Mouse (Mus musculus) R1 (cell line): ENCODE data around the gene Rapgef1.
A peak's percentile ranks its signal among the peaks of the same experiment; 100 is the strongest.
"Not testable (repeated sequence)": the region's sequence is repeated elsewhere in the genome, so short reads cannot be mapped to it uniquely, and the experiment has no call there.

Source experiments
- DNase-seq: peaks from one replicate; pipeline ENCODE4 v3.0.0-alpha.2; 2018; ENCODE audit warnings: low read depth, low spot score

Rapgef1 gene

DNA sequence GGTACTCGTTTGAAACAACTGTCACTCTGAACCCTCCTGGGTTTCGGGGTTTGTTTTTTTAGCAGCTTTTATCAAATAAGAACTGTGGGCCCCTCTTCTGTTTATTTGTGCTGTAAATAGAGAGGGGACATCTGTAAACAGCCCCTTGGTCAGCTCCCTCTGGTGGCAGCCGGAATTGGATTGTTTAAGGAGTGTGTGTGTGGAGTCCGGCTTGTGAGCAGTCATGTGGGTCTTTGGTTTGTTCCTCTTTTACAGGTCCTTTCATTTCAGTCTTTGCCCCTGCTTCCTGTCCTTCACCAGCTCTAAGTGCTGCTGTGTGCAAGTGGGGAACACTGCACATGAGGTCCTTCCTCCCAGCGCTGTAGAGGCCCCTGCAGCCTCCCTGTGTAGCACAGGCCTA, 119.8 kb downstream of the Rapgef1 start:
- DNase-seq: no peak

DNA sequence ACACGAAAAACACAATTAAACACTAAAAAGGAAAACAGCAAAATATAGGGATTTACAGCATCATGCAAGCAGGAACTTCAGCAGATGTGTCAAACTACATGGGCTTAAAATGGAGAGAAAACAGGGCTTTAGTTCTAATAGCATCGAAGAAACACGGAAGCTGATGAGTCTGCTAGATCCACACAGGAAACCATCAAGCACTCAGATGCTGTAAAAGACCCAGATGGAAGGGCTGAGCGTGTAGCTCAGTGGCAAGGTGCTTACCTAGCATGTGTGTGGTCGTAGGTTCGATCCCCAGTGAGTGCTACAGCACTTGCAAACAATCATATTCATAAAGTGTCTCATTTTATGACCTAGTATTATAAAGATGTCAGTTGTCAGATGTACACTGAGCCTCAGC, 121.7 kb downstream of the Rapgef1 start:
- DNase-seq: no peak

DNA sequence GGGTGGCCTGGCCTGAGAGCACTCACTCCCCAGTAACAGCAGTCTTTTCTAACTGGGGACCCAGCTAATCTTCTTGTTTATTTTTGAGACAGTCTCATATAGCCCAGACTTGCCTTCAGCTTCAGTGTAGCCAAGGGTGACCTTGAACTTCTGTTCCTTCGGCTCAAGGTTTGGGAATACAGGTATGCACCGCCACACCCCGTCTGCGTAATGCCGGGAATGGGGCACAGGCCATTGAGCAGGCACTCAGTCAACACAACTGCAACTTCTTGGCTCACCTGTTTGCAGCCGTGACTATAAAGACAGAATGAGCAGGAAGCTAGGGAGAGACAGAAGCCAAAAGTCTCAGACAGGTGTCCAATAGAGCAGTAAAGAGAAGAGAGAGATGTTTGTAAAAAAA, 124.7 kb downstream of the Rapgef1 start:
- peak; percentile 63 for DNase-seq

DNA sequence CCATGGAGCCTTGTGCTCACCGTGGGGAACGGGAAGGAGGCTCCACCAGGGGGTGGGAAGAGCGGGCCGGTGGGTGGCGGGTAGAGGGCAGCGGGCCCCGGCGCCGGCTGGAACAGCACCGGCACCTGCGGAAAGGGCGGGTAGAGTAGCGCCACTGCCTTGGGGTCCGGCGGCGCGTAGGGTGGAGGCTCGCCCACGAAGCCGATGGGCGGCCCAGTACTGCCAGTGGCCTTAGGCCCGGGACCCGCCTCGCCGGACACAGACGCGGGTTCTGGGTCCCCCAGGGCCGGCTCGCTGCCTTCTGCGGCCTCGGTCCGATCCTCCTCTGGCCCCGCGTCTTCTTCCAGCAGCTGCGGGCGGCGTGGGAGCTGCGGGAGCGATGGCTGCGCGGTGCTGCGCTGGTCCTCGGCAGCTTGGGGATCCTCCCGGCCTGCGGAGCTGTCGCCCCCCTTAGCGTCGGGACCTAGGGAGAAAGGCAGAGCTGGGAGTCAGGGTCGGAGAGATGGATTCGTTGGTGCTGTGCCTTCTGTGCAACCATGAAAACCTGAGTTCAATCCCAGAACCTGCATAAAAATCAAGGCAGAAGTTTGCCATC, 127.8 kb downstream of the Rapgef1 start:
- no peak for DNase-seq

DNA sequence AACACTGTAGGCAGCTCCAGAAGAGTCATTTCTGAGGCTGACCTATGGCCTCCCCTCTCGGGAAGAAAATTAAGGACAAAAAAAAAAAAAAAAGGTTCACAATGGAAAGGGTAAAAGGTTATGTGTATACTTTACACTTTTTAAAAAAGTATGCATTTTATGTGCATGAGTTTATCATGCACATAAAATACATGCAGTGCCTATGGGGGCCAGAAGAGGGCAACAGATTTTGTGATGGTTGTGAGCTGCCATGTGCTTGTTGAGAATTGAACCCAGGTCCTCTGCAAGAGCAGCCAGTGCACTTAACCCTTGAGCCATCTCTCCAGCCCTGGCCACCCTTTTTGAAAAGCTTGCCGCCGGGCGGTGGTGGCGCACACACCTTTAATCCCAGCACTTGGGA, 128.3 kb downstream of the Rapgef1 start:
- peak; percentile 61 for DNase-seq

DNA sequence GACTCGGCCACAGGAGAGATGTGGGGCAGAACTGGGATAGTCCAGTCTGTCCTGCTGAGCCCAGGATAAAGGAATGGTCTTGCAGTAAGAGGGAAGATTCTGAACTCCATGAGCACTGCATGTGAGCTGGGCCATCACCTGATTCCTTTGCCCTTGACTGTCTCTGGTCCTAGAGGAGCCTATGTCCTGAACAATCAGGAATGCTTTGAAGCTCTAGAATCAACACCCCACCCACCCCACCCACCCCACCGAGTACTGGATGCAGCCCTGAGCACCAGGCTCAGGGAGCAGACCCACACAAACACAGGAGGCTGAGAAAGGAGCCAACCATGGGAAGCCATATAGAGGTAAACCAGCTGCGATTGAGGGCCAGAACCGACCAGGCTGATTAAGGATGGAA, 129.0 kb downstream of the Rapgef1 start:
- DNase-seq: peak; percentile 52

DNA sequence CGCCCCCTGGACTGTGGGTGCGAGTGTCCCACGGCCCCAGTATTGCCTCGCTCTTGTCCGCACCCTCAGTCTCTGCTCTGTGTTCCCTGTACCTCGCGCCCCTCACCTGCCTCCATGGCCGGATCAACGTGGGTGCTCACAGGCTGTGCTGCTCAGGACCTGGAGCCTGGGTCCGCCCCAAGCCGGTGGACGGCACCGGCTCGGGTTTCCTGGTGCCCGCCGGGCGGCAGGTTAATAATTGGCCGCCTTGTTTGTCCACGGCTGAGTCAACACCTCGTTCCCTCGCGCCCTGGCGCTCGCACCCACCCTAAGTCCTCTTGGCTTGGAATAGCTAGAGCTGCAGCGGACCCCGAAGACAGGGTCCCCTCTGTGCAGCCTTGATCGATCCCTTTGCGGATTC, 132.0 kb downstream of the Rapgef1 start, which contains the start of gene Gm13420:
Gene Gm13420 (minus strand): TSS at position 189 of the 400 bp plus-strand sequence.
- DNase-seq: no peak

DNA sequence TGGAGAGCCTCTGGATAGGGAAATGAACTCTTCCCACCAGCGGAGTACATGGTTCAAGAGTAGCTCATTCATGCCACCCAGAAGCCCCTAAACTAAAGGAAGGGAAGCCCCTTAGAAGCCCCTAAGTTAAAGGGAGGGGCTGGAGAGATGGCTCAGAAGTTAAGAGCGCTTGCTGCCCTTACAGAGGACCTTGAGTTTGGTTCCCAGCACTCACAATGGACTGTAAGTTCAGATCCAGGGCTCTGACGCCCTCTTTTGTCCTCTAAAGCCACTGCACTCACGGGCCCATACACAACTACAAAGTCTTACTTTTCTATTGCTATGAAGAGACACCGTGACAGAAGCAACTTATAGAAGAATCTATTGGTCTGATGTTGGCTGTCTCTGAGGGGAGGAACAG, 132.9 kb downstream of the Rapgef1 start:
- DNase-seq: peak; percentile 57

DNA sequence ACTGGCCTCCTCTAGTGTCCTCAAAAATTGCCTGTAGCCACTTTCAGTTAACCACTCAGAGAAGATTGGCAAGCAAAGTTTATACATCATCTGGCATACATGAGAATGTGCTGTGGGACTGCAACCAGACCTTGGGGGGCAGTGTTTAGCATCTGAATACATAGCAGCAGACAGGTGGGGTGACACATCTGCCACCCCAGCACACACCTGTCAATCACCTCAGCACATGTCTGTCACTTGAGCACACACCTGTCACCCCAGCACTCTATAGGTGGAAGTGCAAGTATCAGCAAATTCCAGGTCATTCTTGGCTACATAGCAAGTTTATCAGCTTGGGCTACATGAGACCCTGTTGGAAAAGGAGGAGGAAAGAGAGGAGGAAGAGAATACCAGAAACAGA, 136.2 kb downstream of the Rapgef1 start:
- no peak for DNase-seq

DNA sequence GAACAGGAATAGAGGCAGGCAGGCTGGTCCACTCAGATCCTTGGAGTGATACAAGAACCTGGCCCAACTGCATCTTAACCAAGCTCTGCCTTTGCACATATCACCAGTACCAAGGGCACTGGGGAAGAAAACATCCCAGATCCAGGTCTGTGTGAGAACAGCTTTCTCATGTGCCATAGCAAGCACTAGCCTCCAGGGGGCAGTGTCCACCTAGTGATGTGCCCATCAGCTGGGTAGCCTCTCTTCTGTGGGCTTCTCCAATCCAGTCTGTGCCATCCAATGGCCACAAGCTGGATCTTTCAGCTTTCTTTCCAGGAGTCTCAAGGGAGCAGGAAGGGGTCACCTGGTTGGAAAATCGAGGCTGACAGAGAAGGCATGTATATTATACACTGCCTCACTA, 145.3 kb downstream of the Rapgef1 start:
- peak; percentile 62 for DNase-seq

DNA sequence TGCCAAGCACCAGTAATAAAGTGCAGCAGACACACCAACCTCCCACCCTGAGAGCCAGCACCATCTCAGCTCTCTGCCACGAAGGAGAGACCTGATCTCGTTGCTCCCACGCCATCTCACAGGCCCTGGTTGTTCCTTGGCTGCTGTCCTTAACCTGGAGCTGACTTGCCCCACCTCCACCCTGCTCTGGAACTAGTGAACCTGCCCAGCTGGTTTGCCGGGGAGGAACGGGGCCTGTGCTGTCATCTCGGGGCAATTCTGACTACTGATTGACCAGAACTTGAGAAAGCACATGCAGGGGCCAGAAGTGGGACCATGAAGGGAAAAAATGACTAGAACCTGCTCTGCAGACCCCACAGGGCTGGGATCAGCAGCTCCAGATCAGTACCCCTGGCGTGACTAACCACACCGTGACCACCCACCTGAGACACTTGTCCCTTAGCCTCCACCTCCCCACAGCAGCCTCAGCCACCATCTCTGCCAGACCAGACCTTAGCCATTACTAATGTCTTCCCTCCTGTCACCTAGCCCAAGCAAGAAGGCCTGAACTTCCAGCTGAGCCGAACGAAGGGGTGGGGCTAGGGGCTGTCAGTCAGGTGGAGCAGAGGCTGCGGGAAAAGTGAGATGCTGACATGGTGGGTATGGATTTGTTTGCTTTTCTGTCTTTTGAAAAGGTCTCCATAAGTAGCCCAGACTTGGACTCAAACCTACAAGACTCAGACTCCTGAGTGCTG, 148.6 kb downstream of the Rapgef1 start:
- DNase-seq: no peak

DNA sequence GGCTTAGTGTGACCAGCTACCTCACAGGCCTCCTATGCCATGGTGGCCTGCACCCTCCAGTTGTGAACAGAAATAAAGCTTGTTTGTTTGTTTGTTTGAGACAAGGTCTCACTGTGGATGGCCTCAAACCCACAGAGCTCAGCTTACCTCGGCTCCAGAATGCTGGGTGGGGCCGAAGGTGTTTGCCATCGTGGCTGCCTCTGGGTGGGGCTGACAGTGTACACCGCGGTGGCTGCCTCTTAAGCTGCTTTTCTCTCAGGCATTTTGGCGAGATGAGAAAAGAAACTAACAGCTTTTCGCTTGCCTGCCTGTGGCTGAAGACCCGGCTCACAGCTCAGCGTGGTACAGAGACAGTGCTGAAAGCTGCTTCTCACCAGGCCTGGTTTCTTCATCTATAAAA, 149.4 kb downstream of the Rapgef1 start:
- no peak for DNase-seq

DNA sequence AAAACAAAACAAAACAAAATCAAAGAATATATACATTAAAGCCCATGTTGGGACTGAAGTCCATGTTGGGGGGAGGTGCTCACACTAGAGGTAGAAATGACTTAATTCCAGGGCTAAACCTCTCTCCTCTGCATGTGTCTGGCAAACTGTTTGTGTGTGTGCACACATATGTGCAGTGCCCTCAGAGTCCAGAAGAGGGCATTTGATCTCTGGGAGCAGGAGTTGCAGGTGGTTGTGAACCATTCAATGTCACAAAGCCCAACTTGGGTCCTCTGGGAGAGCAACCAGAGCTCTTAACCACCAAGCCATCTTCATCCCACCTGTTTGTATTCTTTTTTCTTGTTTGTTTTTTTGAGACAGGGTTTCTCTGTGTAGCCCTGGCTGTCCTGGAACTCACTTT, 150.6 kb downstream of the Rapgef1 start:
- DNase-seq: peak; percentile 84

DNA sequence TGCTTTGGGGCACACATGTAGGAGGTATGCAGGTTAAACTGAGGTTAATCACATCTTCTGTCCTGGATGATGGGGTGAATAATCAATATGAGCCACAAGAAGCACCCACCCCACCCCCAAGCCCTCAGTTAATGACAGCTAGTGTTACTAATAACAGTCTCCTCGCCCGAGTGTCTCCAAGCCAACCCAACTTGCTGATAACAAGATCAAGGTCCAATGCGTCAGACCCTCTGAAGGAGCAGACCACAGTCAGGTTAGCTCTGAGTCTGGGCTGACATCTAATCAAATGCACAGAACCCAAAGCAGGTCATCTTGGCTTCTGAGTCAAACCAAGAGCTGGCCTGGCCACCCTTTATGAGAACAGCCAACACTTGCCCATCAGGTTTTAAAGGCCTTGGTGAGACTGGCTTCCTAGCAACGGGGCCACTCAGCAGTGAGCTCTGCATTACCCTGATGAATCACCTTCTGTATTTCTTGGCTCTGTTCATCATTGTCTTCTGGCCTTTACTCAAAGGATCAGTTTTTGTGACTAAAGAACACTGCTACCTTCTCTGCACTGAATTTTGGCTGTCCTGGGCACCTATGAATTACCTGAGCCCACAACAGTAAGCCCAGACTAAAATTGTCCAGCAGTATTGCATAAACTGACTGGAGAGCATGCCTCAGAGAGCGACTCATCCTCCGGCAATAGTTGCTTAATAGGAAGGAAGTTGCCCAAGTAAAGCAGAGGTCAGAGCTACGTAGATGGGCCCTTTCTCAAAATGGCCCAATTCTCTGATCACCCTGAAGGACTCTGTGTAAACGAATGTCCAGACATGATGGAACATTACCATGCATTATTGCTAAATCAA, 152.3 kb downstream of the Rapgef1 start:
- DNase-seq: no peak

DNA sequence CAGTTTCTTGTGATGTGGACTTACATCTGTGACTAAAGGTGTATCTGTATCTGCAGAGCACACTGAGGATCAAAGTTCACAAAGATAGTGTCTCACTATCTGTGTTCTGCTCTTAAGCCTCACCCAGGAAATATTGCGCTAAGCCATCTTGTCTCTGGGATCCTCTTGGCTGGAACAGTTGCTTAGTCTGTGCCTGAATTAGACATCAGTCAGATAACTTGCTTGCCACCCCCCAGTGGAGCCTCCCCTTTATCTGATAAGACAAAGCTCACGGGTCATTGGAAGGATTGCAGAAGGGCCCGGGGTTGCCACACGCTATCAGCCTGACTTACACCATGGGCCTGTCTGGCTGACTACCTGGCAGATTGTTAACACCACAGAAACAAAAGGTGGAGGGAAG, 153.8 kb downstream of the Rapgef1 start:
- no peak for DNase-seq

DNA sequence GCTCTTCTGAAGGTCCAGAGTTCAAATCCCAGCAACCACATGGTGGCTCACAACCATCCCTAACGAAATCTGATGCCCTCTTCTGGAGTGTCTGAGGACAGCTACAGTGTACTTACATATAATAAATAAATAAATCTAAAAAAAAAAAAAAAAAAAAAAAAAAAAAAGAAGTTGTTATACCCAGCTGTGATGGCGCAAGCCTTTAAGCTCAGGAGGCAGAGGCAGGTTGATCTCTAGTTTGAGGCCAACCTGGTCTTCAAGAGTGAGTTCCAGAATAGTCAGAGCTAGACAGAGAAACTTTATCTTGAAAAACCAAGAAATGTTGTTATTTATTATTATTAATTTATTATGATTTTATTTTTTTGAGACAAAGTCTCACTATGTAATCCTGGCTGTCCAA, 161.7 kb downstream of the Rapgef1 start:
- not testable (repeated sequence) for DNase-seq

DNA sequence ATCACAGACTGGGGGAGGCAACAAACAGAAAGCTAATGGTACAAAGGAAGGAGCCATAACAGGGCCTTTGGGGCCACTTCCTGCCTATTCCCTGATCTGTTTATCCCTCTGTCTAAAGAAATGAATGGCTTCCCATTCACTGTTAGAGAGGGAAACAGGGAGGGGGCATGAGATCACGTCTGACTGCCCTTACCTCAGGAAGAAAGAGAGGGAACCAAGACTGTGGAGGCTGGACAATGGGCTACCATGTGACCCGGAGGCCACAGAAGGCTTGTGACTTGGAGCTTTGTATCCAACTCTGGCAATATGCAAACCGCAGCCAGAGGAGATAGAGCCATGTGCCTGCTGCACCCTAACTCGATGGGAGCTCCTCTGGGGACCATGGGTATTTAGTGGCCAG, 164.8 kb downstream of the Rapgef1 start:
- no peak for DNase-seq

DNA sequence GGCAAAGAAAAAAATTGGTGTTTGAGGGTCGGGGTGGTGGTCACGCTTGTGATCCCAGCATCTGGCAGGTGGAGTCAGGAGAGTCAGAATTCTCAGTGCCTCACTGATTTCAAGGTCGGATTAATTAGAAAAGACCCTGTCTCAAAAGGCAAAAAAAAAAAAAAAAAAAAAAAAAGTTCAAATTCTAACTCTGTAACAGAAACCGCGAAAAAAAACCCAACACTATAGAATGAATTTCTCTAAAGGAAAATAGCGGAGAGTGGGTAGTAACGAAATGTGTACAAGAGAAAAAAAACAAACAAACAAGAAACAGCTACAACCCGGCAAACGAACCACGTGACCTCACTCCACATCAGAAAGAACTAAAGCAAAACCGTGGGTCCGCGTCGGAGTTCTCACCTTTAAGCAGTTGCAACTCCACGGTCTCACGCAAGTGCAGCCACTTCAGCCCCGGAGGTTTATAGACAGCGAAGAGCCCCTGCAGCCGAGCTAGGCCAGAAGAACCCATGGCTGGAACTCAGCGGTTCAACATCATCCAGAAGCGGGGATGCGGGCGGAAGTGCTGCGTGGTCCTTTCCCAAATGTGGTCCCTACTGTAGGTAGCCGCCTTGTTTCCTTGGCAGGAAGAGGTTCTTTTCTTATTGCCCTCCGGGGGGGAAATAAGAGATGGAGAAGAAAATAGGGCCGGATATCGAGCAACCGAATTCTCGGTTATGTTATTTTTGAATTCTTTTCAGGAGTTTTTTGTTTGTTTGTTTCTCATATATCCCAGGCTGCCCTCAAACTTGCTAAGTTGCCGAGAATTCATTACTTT, 167.8 kb downstream of the Rapgef1 start, which contains the start of gene Coq4:
Gene Coq4 (plus strand): TSS at position 390 of the 814 bp plus-strand sequence.
- peak; percentile 98 for DNase-seq

DNA sequence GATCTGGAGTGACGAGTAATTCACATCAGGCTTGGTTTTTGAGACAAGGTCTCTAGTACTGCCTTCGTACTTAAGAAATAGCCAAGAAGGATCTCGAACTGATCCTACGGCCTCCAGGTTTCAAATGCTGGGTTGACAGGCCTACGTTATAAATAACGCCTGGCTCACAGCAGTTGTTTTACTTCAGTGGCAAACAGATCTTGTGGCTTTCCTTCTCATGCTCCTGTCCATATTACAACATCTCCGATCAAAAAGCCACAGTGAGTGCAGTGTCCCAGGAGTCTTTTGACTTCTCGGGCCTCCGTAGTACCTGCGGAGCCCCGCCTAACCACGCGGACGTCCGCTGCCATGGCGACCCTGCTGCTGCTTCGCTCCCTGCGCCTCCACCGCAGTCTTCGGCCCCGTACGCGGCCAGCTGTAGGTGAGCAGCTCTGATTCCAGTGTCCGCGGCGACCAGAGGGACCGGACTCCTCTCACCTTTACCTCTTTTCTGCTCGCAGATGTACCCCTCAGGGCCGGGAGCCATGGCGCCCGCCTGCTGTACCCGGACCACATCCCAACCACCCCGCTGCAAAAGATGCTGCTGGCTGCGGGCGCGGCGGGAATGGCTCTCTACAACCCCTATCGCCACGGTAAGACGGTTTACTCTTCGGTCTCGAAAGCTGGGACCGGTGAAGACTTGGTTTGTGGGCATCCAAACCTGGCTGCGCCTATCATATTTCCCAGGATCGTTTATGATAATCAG, 168.6 kb downstream of the Rapgef1 start, which contains the start of gene Trub2:
Gene Trub2 (minus strand): TSS at position 566 of the 745 bp plus-strand sequence.
- peak; percentile 91 for DNase-seq
